Mouse (Mus musculus) heart, adult 2 months (tissue): Measurements from ENCODE around the gene Clec18a. TPM values are rescaled to one million over a fixed set of nuclear protein-coding genes. Genes with fewer than 3 reads are reported as not detected.
"Not testable (repeated sequence)": the region's sequence is repeated elsewhere in the genome, so short reads cannot be mapped to it uniquely, and the experiment has no call there.

Experiments
- DNase-seq, 2 experiments: peaks; one replicate each; pipeline ENCODE4 v3.0.0; 2021
- H3K27ac ChIP-seq: fragments of 200-600 bp; 2 replicates; pipeline ENCODE4 v1.8.1; 2022
- H3K27me3 ChIP-seq: fragments of 200-500 bp; 2 replicates; pipeline ENCODE4 v1.6.1; 2012; ENCODE audit warnings: mild to moderate bottlenecking, low read length, inconsistent platforms, mixed read lengths; ENCODE audit not compliant: control insufficient read depth, insufficient read depth
- H3K36me3 ChIP-seq: fragments of 200-500 bp; 2 replicates; pipeline ENCODE4 v1.6.1; 2012; ENCODE audit warnings: low read length, inconsistent platforms; ENCODE audit not compliant: control insufficient read depth, insufficient read depth
- H3K4me1 ChIP-seq: fragments of 200-500 bp; 2 replicates; pipeline ENCODE4 v1.6.1; 2011; ENCODE audit warnings: low read length; ENCODE audit not compliant: control insufficient read depth, insufficient read depth
- H3K4me3 ChIP-seq: fragments of 200-600 bp; 2 replicates; pipeline ENCODE4 v1.8.1; 2022
- H3K79me2 ChIP-seq: fragments of 200-500 bp; replicated peaks from 2 replicates; pipeline ENCODE4 v1.6.1; 2012; ENCODE audit warnings: mild to moderate bottlenecking, inconsistent platforms, low read length, moderate library complexity, mixed read lengths; ENCODE audit not compliant: control insufficient read depth, insufficient read depth
- H3K9ac ChIP-seq: fragments of 200-500 bp; 2 replicates; pipeline ENCODE4 v1.6.1; 2012; ENCODE audit warnings: low read depth, mild to moderate bottlenecking, control low read depth, inconsistent platforms, low read length, mixed read lengths
- CTCF ChIP-seq: fragments of 200-600 bp; IDR thresholded peaks from 2 replicates; pipeline ENCODE4 v1.8.1; 2022; ENCODE audit warnings: antibody characterized with exemption, mild to moderate bottlenecking, moderate library complexity
- EP300 ChIP-seq: fragments of 200-500 bp; IDR thresholded peaks from 2 replicates; pipeline ENCODE4 v1.6.1; 2011; ENCODE audit warnings: low read depth, low read length, control low read depth; ENCODE audit not compliant: insufficient read depth
- POLR2A ChIP-seq: fragments of 200-500 bp; IDR thresholded peaks from 2 replicates; pipeline ENCODE4 v1.6.1; 2011; ENCODE audit warnings: mild to moderate bottlenecking, low read depth, low read length, control low read depth; ENCODE audit not compliant: insufficient read depth
- WGBS: fragments of 180-500 bp; shearing (Covaris S2); methylation state at CpG from one replicate; pipeline ENCODE4 v1.1.7; 2018; 5-methylcytosine and 5-hydroxymethylcytosine counted together
- intact Hi-C: fragments of 180-260 bp; cut with DNase I; formaldehyde crosslinking; loops from one replicate; pipeline ENCODE4 v1.15.1; 2025
- long read RNA-seq: library from polyadenylated mRNA; stranded (forward); transcript quantifications from one replicate; pipeline ENCODE4 v2.0.0, GENCODE M21; 2021
- polyA plus RNA-seq: library from polyadenylated mRNA; depleted of rRNA; stranded (reverse); fragments of >200 nt; gene quantifications from 2 replicates; pipeline ENCODE4 v1.2.3, GENCODE M21; 2012; rRNA removed
- total RNA-seq, 2 experiments: library from RNA; stranded (reverse); gene quantifications; 2 replicates each; pipeline ENCODE4 v1.2.3; 2021

Clec18a gene
- total RNA-seq (1 to 10 TPM; 1.1 to 1.3 TPM), polyA plus RNA-seq (1.1 and 1.6 TPM in 2 replicates)
- long read RNA-seq, partial matches to known transcripts = 2 of 3 reads
- long read RNA-seq, other reads (novel, unspliced or antisense) = 1 of 3 reads

DNA sequence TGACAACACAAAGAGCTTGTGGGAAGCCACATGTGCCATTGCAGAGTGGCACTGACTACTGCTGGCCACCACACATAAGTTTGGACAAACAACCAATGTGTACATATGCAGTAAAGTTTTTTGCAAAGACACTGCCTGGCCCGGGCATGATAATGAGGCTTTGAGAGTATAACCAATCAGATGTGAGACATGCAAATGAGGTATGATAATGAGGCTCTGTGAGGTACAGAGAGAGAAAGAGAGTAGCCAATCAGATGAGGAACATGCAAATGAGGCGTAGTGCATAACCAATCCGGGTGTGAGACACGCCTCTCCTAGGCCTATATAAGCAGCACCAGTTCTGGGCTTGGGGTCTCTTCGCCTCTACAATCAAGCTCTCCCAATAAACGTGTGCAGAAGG lies at the start of gene Clec18a:
Gene Clec18a (minus strand): TSS at position 101 of the 400 bp plus-strand sequence.
- 92% methylated on average over 6 of the region's 6 CpGs for WGBS
- H3K27me3 ChIP-seq = not testable (repeated sequence)
- H3K27ac ChIP-seq = peak within 1 kb of the TSS; percentile 75

GRCm38 (mm10) chr8:111130756-111131155 lies 38.5 kb upstream of the Clec18a start:
- DNase-seq = no peak
- H3K79me2 ChIP-seq = no peaks in the 10 kb centered on the region; the same call in 1 of the 2 replicates
- no peak overlapping the region for H3K4me3 ChIP-seq
- H3K27ac ChIP-seq = no peak overlapping the region
- H3K27me3 ChIP-seq = no peaks in the 10 kb centered on the region
- TF ChIP-seq POLR2A (no peak), CTCF (no peak), EP300 (no peak)
- intact Hi-C loops = no loop called here
- whole genome bisulfite sequencing = 89% methylated on average over 2 of the region's 2 CpGs
- no peak overlapping the region for H3K9ac ChIP-seq
- no peaks in the 10 kb centered on the region for H3K4me1 ChIP-seq
- peaks cover 7% of the 10 kb centered on the region; the same call in 1 of the 2 replicates for H3K36me3 ChIP-seq

More for the DNA sequence above, at the start of gene Clec18a:
- not testable (repeated sequence) for DNase-seq, H3K36me3 ChIP-seq, H3K4me3 ChIP-seq, H3K79me2 ChIP-seq, H3K4me1 ChIP-seq, H3K9ac ChIP-seq
- intact Hi-C loops = loop anchor here (2.0 kb wide), 1 partner anchor 36 kb away; the partner anchor contains the start of gene Exosc6

- intact Hi-C loops = no loop called here
- 90% methylated on average over 3 of the region's 3 CpGs for WGBS
Observed at GRCm38 (mm10) chr8:111119481-111119880, 27.3 kb upstream of the Clec18a start.

DNA sequence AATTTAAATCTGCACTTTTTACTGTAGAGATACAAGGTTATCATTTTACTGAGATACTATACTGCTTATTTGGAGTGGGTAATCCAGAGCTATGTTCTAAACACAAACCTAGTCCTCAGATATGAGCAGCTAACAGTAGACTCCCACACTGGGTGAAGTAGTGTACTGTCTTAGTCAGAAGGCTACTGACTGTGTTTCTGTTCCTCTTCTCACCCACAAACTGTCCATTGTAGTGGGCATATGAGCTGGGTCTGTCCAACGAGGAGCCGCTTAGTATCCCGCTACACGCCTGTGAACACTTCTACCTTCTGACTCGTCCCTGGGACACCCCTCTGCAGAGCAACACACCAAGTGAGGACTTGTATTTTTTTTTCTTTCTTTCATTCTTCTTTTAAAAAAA lies 22.7 kb upstream of the Clec18a start:
- intact Hi-C loops = no loop called here
- Histone ChIP-seq H3K36me3 (peaks cover 3% of the 10 kb centered on the region), H3K4me3 (no peak overlapping the region), H3K4me1 (no peaks in the 10 kb centered on the region), H3K27ac (no peak overlapping the region), H3K9ac (no peak overlapping the region), H3K27me3 (no peaks in the 10 kb centered on the region), H3K79me2 (no peaks in the 10 kb centered on the region)
- no peak for DNase-seq
- 89% methylated on average over 5 of the region's 5 CpGs for WGBS
- TF ChIP-seq POLR2A (no peak), CTCF (no peak), EP300 (no peak)

More at GRCm38 (mm10) chr8:111119481-111119880, 27.3 kb upstream of the Clec18a start:
- H3K79me2 ChIP-seq = no peaks in the 10 kb centered on the region
- DNase-seq = no peak
- H3K27me3 ChIP-seq = no peaks in the 10 kb centered on the region
- H3K4me1 ChIP-seq = no peaks in the 10 kb centered on the region
- TF ChIP-seq CTCF (no peak), POLR2A (no peak), EP300 (no peak)
- H3K36me3 ChIP-seq = peaks cover 4% of the 10 kb centered on the region; the same call in 1 of the 2 replicates
- H3K9ac ChIP-seq = no peak overlapping the region
- no peak overlapping the region for H3K4me3 ChIP-seq
- no peak overlapping the region for H3K27ac ChIP-seq

DNA sequence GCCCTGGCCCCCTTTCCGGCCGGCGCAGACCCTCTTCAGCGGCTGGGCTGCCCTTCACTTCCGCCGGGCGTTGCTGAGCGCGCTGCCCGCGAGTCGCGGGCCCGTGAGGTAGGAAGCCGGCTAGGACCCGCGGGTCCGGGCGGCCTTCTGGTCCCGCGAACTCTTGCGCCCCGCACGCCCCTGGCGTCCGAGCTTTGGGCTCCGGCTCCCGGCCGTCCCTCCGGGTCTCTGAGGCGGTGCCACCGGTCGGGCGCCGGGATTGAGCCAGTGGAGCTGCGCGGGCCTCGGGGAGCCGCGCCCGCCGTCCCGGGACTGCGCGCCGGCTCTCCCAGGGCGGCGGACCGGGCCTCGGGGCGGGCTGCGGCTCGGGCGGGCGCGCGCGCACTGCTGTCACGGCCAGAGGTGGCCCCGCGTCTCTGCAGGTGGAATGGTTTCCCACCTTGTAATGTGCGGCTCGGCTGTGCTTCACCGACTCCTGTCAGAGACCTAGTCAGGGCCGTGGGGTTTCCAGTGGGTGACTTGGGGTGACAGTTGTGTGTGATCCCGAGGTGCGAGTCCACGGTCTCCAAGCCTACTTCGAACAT lies 2.6 kb upstream of the Clec18a start:
- H3K4me1 ChIP-seq, H3K36me3 ChIP-seq, DNase-seq, H3K27me3 ChIP-seq, H3K79me2 ChIP-seq: not testable (repeated sequence)
- intact Hi-C loops = loop anchor here (1.0 kb wide), 1 partner anchor 47 kb away; no protein-coding TSS in a partner anchor
- H3K27ac ChIP-seq = peak overlapping the region; percentile 97
- H3K4me3 ChIP-seq = peak overlapping the region; percentile 92
- under 1% methylated on average over 53 of the region's 69 CpGs for WGBS
- peak overlapping the region; percentile 91 for H3K9ac ChIP-seq

GRCm38 (mm10) chr8:111093865-111094718 lies 1.9 kb upstream of the Clec18a start, which contains the start of gene Pdpr:
Gene Pdpr (plus strand): TSS chr8:111094630.
- Histone ChIP-seq H3K4me3 (peak within 1 kb of the TSS; percentile 92), H3K9ac (peak within 1 kb of the TSS; percentile 91), H3K36me3 (peaks cover 5% of the 10 kb centered on the region; the same call in 1 of the 2 replicates), H3K79me2 (no peaks in the 10 kb centered on the region; the same call in none of the 2 replicates), H3K27me3 (no peaks in the 10 kb centered on the region), H3K4me1 (peaks cover 5% of the 10 kb centered on the region), H3K27ac (peak within 1 kb of the TSS; percentile 97)
- TF ChIP-seq CTCF = no peak
- TF ChIP-seq POLR2A = peak; percentile 75
- intact Hi-C loops = loop anchor here (2.0 kb wide), 1 partner anchor 37 kb away; the partner anchor contains the start of gene Exosc6
- WGBS = 6% methylated on average over 66 of the region's 72 CpGs
- peak; percentile 95 to 96 for DNase-seq
